Mouse (Mus musculus): Measurements from ENCODE around the gene Nsun2.

GRCm38 (mm10) chr13:69577181-69577834, 43.8 kb downstream of the Nsun2 start:
- TF ChIP-seq POLR2A (IDR thresholded peaks at IDR 0.05; ENCODE audit: borderline replicate concordance, extremely low read depth, low read depth, low read length): no peak
- no peak for TF ChIP-seq CTCF (IDR thresholded peaks at IDR 0.05; ENCODE audit: insufficient read depth, low read length)

All from lung, adult 2 months (tissue).